Mouse (Mus musculus): Measurements from ENCODE around the gene St6galnac4. TPM values are rescaled to one million over a fixed set of nuclear protein-coding genes. Genes with fewer than 3 reads are reported as not detected.

The St6galnac4 gene
- total RNA-seq, 2 experiments from 2014 or later, result 40.6 TPM

- DNase-seq (ENCODE audit: low spot score in 2 of 2), result no peak
These were observed 59.6 kb downstream of the St6galnac4 start, which contains the start of gene Eng for GRCm38 (mm10) chr2:32646379-32647056. Gene Eng, plus strand, starts transcription at chr2:32646595.

- no peak for DNase-seq (ENCODE audit: low spot score in 2 of 2)
These were observed 60.5 kb downstream of the St6galnac4 start for GRCm38 (mm10) chr2:32647366-32647765.

Other genes with a start within 250 kb of the St6galnac4 start
- 10 to 100 TPM; 66.4 to 78.3 TPM for gene Ciz1, start 234.8 kb upstream of the St6galnac4 start, total RNA-seq (2021)
- 1,000 to 10,000 TPM; 1,236 to 1,244 TPM for gene Dnm1, start 233.8 kb upstream of the St6galnac4 start, total RNA-seq (2021)
- gene 1110008P14Rik, start 205.2 kb upstream of the St6galnac4 start, total RNA-seq (2021), result 100 to 1,000 TPM; 283 to 350 TPM
- under 1 TPM; 0.77 to 0.84 TPM for gene Lcn2, start 198.8 kb upstream of the St6galnac4 start, total RNA-seq (2021)
- gene Ptges2, start 191.2 kb upstream of the St6galnac4 start, total RNA-seq (2021), result 10 to 100 TPM; 49.5 to 51.2 TPM
- gene Naif1, start 136.6 kb upstream of the St6galnac4 start, total RNA-seq (2021), result 1 to 10 TPM; 3.7 to 4.6 TPM
- 10 to 100 TPM; 67.5 to 72.1 TPM for gene Slc25a25, start 135.7 kb upstream of the St6galnac4 start, total RNA-seq (2021)
- gene Fam102a, start 51.8 kb upstream of the St6galnac4 start, total RNA-seq (2021), result 10 to 100 TPM; 67.3 to 68.4 TPM
- gene Dpm2, start 16.2 kb upstream of the St6galnac4 start, total RNA-seq (2021), result 10 to 100 TPM; 71.4 to 77.1 TPM
- 10 to 100 TPM in 1 of 2 experiments, 1 to 10 TPM in 1; 8.6 to 10.3 TPM for gene Pip5kl1, start 12.3 kb upstream of the St6galnac4 start, total RNA-seq (2021)
- under 1 TPM; 0.79 to 0.82 TPM for gene 9430097D07Rik, start 11.4 kb upstream of the St6galnac4 start, total RNA-seq (2021)
- 100 to 1,000 TPM; 113 to 130 TPM for gene St6galnac6, start 12.6 kb downstream of the St6galnac4 start, total RNA-seq (2021)
- 100 to 1,000 TPM; 151 to 160 TPM for gene Ak1, start 34.7 kb downstream of the St6galnac4 start, total RNA-seq (2021)
- gene Eng, start 59.5 kb downstream of the St6galnac4 start, total RNA-seq (2021), result 10 to 100 TPM; 18.4 to 19.9 TPM
- gene Fpgs, start 117.0 kb downstream of the St6galnac4 start, total RNA-seq (2021), result 1 to 10 TPM; 7.6 to 9.0 TPM
- gene Cdk9, start 126.0 kb downstream of the St6galnac4 start, total RNA-seq (2021), result 100 to 1,000 TPM; 128 to 133 TPM
- gene Sh2d3c, start 134.0 kb downstream of the St6galnac4 start, total RNA-seq (2021), result 10 to 100 TPM; 27.9 to 35.5 TPM
- gene 6330409D20Rik, start 153.9 kb downstream of the St6galnac4 start, total RNA-seq (2021), result 1 to 10 TPM; 2.2 to 2.8 TPM
- 10 to 100 TPM; 28.7 to 34.3 TPM for gene Tor2a, start 170.1 kb downstream of the St6galnac4 start, total RNA-seq (2021)
- 1 to 10 TPM in 1 of 2 experiments, under 1 TPM in 1; 0.88 to 1.0 TPM for gene Ttc16, start 188.5 kb downstream of the St6galnac4 start, total RNA-seq (2021)
- gene Ptrh1, start 188.7 kb downstream of the St6galnac4 start, total RNA-seq (2021), result 10 to 100 TPM in 1 of 2 experiments, 1 to 10 TPM in 1; 8.1 to 10.2 TPM
- under 1 TPM; 0.28 to 0.33 TPM for gene Cfap157, start 197.3 kb downstream of the St6galnac4 start, total RNA-seq (2021)